Mouse (Mus musculus) E14TG2a.4 (cell line): ENCODE measurements around the gene Syt3.

Experiments
- CTCF ChIP-seq: conservative IDR thresholded peaks from 2 replicates; pipeline ENCODE4 v1.5.1; 2014; ENCODE audit warnings: low read length
- POU5F1 ChIP-seq: IDR thresholded peaks from 2 replicates; pipeline ENCODE4 v1.6.1; 2014; ENCODE audit warnings: low read length, borderline replicate concordance

GRCm38 (mm10) chr7:44372678-44373077 is 11.2 kb upstream of the Syt3 start:
- TF ChIP-seq POU5F1 (no peak), CTCF (no peak)
